Mouse (Mus musculus): Measurements from ENCODE around the gene Rasgrf1. TPM values are rescaled to one million over a fixed set of nuclear protein-coding genes. Genes with fewer than 3 reads are reported as not detected.

The Rasgrf1 gene
- polyA plus RNA-seq, 1 experiment from 2014 or later: 11.2 TPM

GRCm38 (mm10) chr9:90007094-90007493 lies 97.4 kb downstream of the Rasgrf1 start:
- Histone ChIP-seq H3K9ac (replicated peaks; ENCODE audit: low read depth, low read length) (no peak overlapping the region), H3K4me3 (replicated peaks; ENCODE audit: low read length) (no peak overlapping the region), H3K4me1 (replicated peaks; ENCODE audit: control insufficient read depth, insufficient read depth, low read length) (no peaks in the 10 kb centered on the region), H3K27me3 (replicated peaks; ENCODE audit: control insufficient read depth, insufficient read depth, low read length) (no peaks in the 10 kb centered on the region), H3K36me3 (ENCODE audit: control insufficient read depth, insufficient read depth) (no peaks in the 10 kb centered on the region), H3K4me2 (ENCODE audit: low read length) (no peak overlapping the region), H3K27ac (ENCODE audit: low read length) (no peak overlapping the region), H3K9me3 (ENCODE audit: control insufficient read depth, low read length) (no peaks in the 10 kb centered on the region)
- ATAC-seq: no peak
- WGBS: 18% methylated on average over 2 of the region's 2 CpGs

- Histone ChIP-seq H3K27ac (ENCODE audit: low read length) (no peak overlapping the region), H3K9ac (replicated peaks; ENCODE audit: low read depth, low read length) (no peak overlapping the region), H3K4me3 (replicated peaks; ENCODE audit: low read length) (no peak overlapping the region), H3K4me1 (replicated peaks; ENCODE audit: control insufficient read depth, insufficient read depth, low read length) (no peaks in the 10 kb centered on the region), H3K36me3 (ENCODE audit: control insufficient read depth, insufficient read depth) (no peaks in the 10 kb centered on the region), H3K9me3 (ENCODE audit: control insufficient read depth, low read length) (no peaks in the 10 kb centered on the region), H3K27me3 (replicated peaks; ENCODE audit: control insufficient read depth, insufficient read depth, low read length) (no peaks in the 10 kb centered on the region), H3K4me2 (ENCODE audit: low read length) (no peak overlapping the region)
- ATAC-seq: no peak
- WGBS: 89% methylated on average over 6 of the region's 6 CpGs
These were observed 98.4 kb downstream of the Rasgrf1 start for GRCm38 (mm10) chr9:90008138-90008537.

GRCm38 (mm10) chr9:90011849-90012248 lies 102.1 kb downstream of the Rasgrf1 start:
- no peaks in the 10 kb centered on the region for H3K4me1 ChIP-seq (replicated peaks; ENCODE audit: control insufficient read depth, insufficient read depth, low read length)
- 64% methylated on average over 2 of the region's 2 CpGs for WGBS
- no peak overlapping the region for H3K4me3 ChIP-seq (replicated peaks; ENCODE audit: low read length)
- no peaks in the 10 kb centered on the region for H3K36me3 ChIP-seq (ENCODE audit: control insufficient read depth, insufficient read depth)
- H3K4me2 ChIP-seq (ENCODE audit: low read length): no peak overlapping the region
- ATAC-seq: no peak
- no peaks in the 10 kb centered on the region for H3K9me3 ChIP-seq (ENCODE audit: control insufficient read depth, low read length)
- no peaks in the 10 kb centered on the region for H3K27me3 ChIP-seq (replicated peaks; ENCODE audit: control insufficient read depth, insufficient read depth, low read length)
- no peak overlapping the region for H3K27ac ChIP-seq (ENCODE audit: low read length)
- H3K9ac ChIP-seq (replicated peaks; ENCODE audit: low read depth, low read length): no peak overlapping the region

GRCm38 (mm10) chr9:90014649-90015048 lies 104.9 kb downstream of the Rasgrf1 start:
- Histone ChIP-seq H3K27me3 (replicated peaks; ENCODE audit: control insufficient read depth, insufficient read depth, low read length) (no peaks in the 10 kb centered on the region), H3K9ac (replicated peaks; ENCODE audit: low read depth, low read length) (no peak overlapping the region), H3K4me2 (ENCODE audit: low read length) (no peak overlapping the region), H3K4me3 (replicated peaks; ENCODE audit: low read length) (no peak overlapping the region), H3K36me3 (ENCODE audit: control insufficient read depth, insufficient read depth) (no peaks in the 10 kb centered on the region), H3K9me3 (ENCODE audit: control insufficient read depth, low read length) (no peaks in the 10 kb centered on the region), H3K4me1 (replicated peaks; ENCODE audit: control insufficient read depth, insufficient read depth, low read length) (no peaks in the 10 kb centered on the region), H3K27ac (ENCODE audit: low read length) (no peak overlapping the region)
- WGBS: 90% methylated on average over 3 of the region's 3 CpGs
- no peak for ATAC-seq

GRCm38 (mm10) chr9:90016204-90016603 lies 106.5 kb downstream of the Rasgrf1 start:
- Histone ChIP-seq H3K9me3 (ENCODE audit: control insufficient read depth, low read length) (no peaks in the 10 kb centered on the region), H3K4me1 (replicated peaks; ENCODE audit: control insufficient read depth, insufficient read depth, low read length) (no peaks in the 10 kb centered on the region), H3K9ac (replicated peaks; ENCODE audit: low read depth, low read length) (no peak overlapping the region), H3K4me3 (replicated peaks; ENCODE audit: low read length) (no peak overlapping the region), H3K4me2 (ENCODE audit: low read length) (no peak overlapping the region), H3K27me3 (replicated peaks; ENCODE audit: control insufficient read depth, insufficient read depth, low read length) (no peaks in the 10 kb centered on the region), H3K27ac (ENCODE audit: low read length) (no peak overlapping the region), H3K36me3 (ENCODE audit: control insufficient read depth, insufficient read depth) (no peaks in the 10 kb centered on the region)
- no peak for ATAC-seq
- WGBS: 91% methylated on average over 6 of the region's 6 CpGs

- Histone ChIP-seq H3K9ac (replicated peaks; ENCODE audit: low read depth, low read length) (no peak overlapping the region), H3K4me1 (replicated peaks; ENCODE audit: control insufficient read depth, insufficient read depth, low read length) (no peaks in the 10 kb centered on the region), H3K27me3 (replicated peaks; ENCODE audit: control insufficient read depth, insufficient read depth, low read length) (no peaks in the 10 kb centered on the region), H3K4me3 (replicated peaks; ENCODE audit: low read length) (no peak overlapping the region), H3K4me2 (ENCODE audit: low read length) (no peak overlapping the region), H3K36me3 (ENCODE audit: control insufficient read depth, insufficient read depth) (no peaks in the 10 kb centered on the region), H3K27ac (ENCODE audit: low read length) (no peak overlapping the region), H3K9me3 (ENCODE audit: control insufficient read depth, low read length) (no peaks in the 10 kb centered on the region)
- no peak for ATAC-seq
- 68% methylated on average over 6 of the region's 6 CpGs for WGBS
These were observed 111.2 kb downstream of the Rasgrf1 start for GRCm38 (mm10) chr9:90020866-90021265.

- no peak overlapping the region for H3K27ac ChIP-seq (ENCODE audit: low read length)
- H3K27me3 ChIP-seq (replicated peaks; ENCODE audit: control insufficient read depth, insufficient read depth, low read length): no peaks in the 10 kb centered on the region
- 91% methylated on average over 4 of the region's 4 CpGs for WGBS
- H3K4me2 ChIP-seq (ENCODE audit: low read length): no peak overlapping the region
- H3K4me3 ChIP-seq (replicated peaks; ENCODE audit: low read length): no peak overlapping the region
- no peaks in the 10 kb centered on the region for H3K9me3 ChIP-seq (ENCODE audit: control insufficient read depth, low read length)
- no peaks in the 10 kb centered on the region for H3K4me1 ChIP-seq (replicated peaks; ENCODE audit: control insufficient read depth, insufficient read depth, low read length)
- H3K9ac ChIP-seq (replicated peaks; ENCODE audit: low read depth, low read length): no peak overlapping the region
- no peaks in the 10 kb centered on the region for H3K36me3 ChIP-seq (ENCODE audit: control insufficient read depth, insufficient read depth)
- ATAC-seq: no peak
These were observed 111.7 kb downstream of the Rasgrf1 start for GRCm38 (mm10) chr9:90021442-90021841.

GRCm38 (mm10) chr9:90027709-90028108 lies 118.0 kb downstream of the Rasgrf1 start:
- Histone ChIP-seq H3K9ac (replicated peaks; ENCODE audit: low read depth, low read length) (no peak overlapping the region), H3K27me3 (replicated peaks; ENCODE audit: control insufficient read depth, insufficient read depth, low read length) (no peaks in the 10 kb centered on the region), H3K4me2 (ENCODE audit: low read length) (no peak overlapping the region), H3K4me1 (replicated peaks; ENCODE audit: control insufficient read depth, insufficient read depth, low read length) (no peaks in the 10 kb centered on the region), H3K36me3 (ENCODE audit: control insufficient read depth, insufficient read depth) (no peaks in the 10 kb centered on the region), H3K9me3 (ENCODE audit: control insufficient read depth, low read length) (no peaks in the 10 kb centered on the region), H3K4me3 (replicated peaks; ENCODE audit: low read length) (no peak overlapping the region), H3K27ac (ENCODE audit: low read length) (no peak overlapping the region)
- ATAC-seq: no peak
- 94% methylated on average over 6 of the region's 6 CpGs for WGBS

- no peak for ATAC-seq
- 90% methylated on average over 4 of the region's 4 CpGs for WGBS
- H3K4me2 ChIP-seq (ENCODE audit: low read length): no peak overlapping the region
- H3K36me3 ChIP-seq (ENCODE audit: control insufficient read depth, insufficient read depth): no peaks in the 10 kb centered on the region
- H3K9me3 ChIP-seq (ENCODE audit: control insufficient read depth, low read length): no peaks in the 10 kb centered on the region
- H3K27me3 ChIP-seq (replicated peaks; ENCODE audit: control insufficient read depth, insufficient read depth, low read length): no peaks in the 10 kb centered on the region
- no peaks in the 10 kb centered on the region for H3K4me1 ChIP-seq (replicated peaks; ENCODE audit: control insufficient read depth, insufficient read depth, low read length)
- no peak overlapping the region for H3K27ac ChIP-seq (ENCODE audit: low read length)
- no peak overlapping the region for H3K9ac ChIP-seq (replicated peaks; ENCODE audit: low read depth, low read length)
- H3K4me3 ChIP-seq (replicated peaks; ENCODE audit: low read length): no peak overlapping the region
These were observed 124.2 kb downstream of the Rasgrf1 start for GRCm38 (mm10) chr9:90033922-90034321.

- Histone ChIP-seq H3K4me1 (replicated peaks; ENCODE audit: control insufficient read depth, insufficient read depth, low read length) (no peaks in the 10 kb centered on the region), H3K36me3 (ENCODE audit: control insufficient read depth, insufficient read depth) (no peaks in the 10 kb centered on the region), H3K4me3 (replicated peaks; ENCODE audit: low read length) (no peak overlapping the region), H3K27me3 (replicated peaks; ENCODE audit: control insufficient read depth, insufficient read depth, low read length) (no peaks in the 10 kb centered on the region), H3K9me3 (ENCODE audit: control insufficient read depth, low read length) (no peaks in the 10 kb centered on the region), H3K4me2 (ENCODE audit: low read length) (no peak overlapping the region), H3K9ac (replicated peaks; ENCODE audit: low read depth, low read length) (no peak overlapping the region), H3K27ac (ENCODE audit: low read length) (no peak overlapping the region)
- 78% methylated on average over 2 of the region's 2 CpGs for WGBS
- no peak for ATAC-seq
These were observed 125.5 kb downstream of the Rasgrf1 start for GRCm38 (mm10) chr9:90035168-90035567.

All from forebrain, embryonic 16.5 days (tissue).